Mouse (Mus musculus): ENCODE results near the gene Rpgr. TPM values are rescaled to one million over a fixed set of nuclear protein-coding genes. Genes with fewer than 3 reads are reported as not detected.

Gene Rpgr
- polyA plus RNA-seq, 1 experiment: 17.7 TPM

- Histone ChIP-seq H3K27me3 (ENCODE audit: control insufficient read depth, insufficient read depth, low read length, poor library complexity, severe bottlenecking) (no peaks in the 10 kb centered on the region), H3K9ac (ENCODE audit: low read depth, poor library complexity, severe bottlenecking) (no peak overlapping the region), H3K36me3 (ENCODE audit: control insufficient read depth, insufficient read depth, low read length, poor library complexity, severe bottlenecking) (no peaks in the 10 kb centered on the region), H3K4me1 (ENCODE audit: control insufficient read depth, insufficient read depth, low read length) (no peaks in the 10 kb centered on the region), H3K27ac (ENCODE audit: insufficient read depth, low read length) (no peak overlapping the region), H3K4me3 (ENCODE audit: low read depth, low read length) (no peak overlapping the region), H3K9me3 (replicated peaks; ENCODE audit: control insufficient read depth, insufficient read depth, low read length, poor library complexity, severe bottlenecking) (no peaks in the 10 kb centered on the region)
- TF ChIP-seq EP300 (IDR thresholded peaks at IDR 0.05; ENCODE audit: insufficient read depth, low read depth, low read length) (no peak), CTCF (IDR thresholded peaks at IDR 0.05; ENCODE audit: low read depth, low read length) (no peak), POLR2A (IDR thresholded peaks at IDR 0.05; ENCODE audit: insufficient read depth, low read length) (no peak)
Observed at GRCm38 (mm10) chrX:10034666-10035065, 182.1 kb downstream of the Rpgr start.

Other genes with a start within 250 kb of the Rpgr start
- gene Srpx, start 99.2 kb downstream of the Rpgr start, polyA plus RNA-seq (2011; ENCODE audit: insufficient read depth, insufficient read length, low read depth, missing spikeins): not detected in 2 replicates
- gene Otc, start 35.4 kb upstream of the Rpgr start, polyA plus RNA-seq (2011; ENCODE audit: insufficient read depth, insufficient read length, low read depth, missing spikeins): not detected in 2 replicates